Mouse (Mus musculus): ENCODE results near the gene Slc6a17. TPM values are rescaled to one million over a fixed set of nuclear protein-coding genes. Genes with fewer than 3 reads are reported as not detected.

Slc6a17 gene
- 0.63 TPM for polyA plus RNA-seq (2014; fragmentation: Illumina TruSeq; extraction: RNeasy Lipid Tissue Mini Kit (QIAGEN cat#74804); ENCODE audit: low replicate concordance)

DNA sequence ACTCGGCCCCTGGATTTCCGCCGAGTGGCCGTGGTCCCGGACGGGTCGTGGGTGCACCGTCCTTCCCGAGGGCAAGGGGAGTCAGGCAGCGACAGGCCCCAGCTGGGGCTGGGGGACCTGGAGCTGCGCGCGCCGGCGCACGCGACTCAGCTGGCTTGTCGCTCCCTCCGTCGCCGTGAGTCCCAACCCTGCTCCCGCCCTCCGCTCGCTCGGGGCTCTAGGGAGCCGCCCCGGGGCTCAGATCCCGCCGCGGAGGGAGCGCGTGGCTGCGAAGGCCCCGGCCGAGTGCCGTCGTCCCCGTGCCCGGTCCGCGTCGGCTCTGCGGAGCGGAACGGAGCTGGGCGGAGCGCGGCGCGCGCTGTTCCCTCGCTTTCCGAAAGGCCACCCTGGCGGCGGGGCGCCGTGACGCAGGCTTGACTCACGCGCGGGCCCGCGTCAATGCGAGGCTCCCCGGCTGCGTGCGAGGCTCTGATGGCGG lies at the start of gene Slc6a17:
TSS of gene Slc6a17 (minus strand) at position 388 of the 478 bp plus-strand sequence.

GRCm38 (mm10) chr3:107554842-107555241 lies 37.0 kb upstream of the Slc6a17 start, which contains the start of gene Ubl4b:
Gene Ubl4b (minus strand): TSS chr3:107555073.

DNA sequence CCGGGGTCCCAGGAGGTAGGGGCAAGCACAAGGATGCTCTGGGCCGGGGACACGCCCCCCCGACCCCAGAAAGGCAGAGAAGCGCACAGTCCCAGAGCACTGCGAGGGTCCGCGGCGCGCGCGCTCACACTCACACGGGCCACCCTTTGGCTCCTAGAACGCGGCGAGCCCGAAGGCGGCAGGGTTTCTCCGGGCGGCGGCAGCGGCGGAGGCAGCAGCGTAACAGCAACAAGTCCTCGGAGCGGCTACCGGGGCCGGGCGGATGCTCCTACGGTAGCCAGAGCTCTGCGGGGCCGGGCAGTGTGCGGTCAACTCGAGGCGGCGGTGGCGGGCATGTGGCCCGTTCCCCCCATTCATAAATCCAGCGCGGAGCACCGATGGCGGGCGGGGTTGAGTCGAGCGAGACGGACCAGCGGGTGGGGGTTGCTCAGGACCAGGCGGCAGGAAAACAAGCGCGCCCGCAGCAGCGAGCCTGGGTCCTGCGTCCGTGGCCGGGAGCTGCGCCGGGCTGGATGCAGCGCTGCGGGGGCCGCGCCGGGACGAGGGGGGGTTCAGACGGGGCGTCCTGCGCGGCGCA lies 58.5 kb downstream of the Slc6a17 start, which contains the start of gene Kcnc4:
TSS of gene Kcnc4 (minus strand) at position 357 of the 577 bp plus-strand sequence.

Other genes with a start within 250 kb of the Slc6a17 start
- gene Lamtor5, start 239.2 kb downstream of the Slc6a17 start, polyA plus RNA-seq (2014; fragmentation: Illumina TruSeq; extraction: RNeasy Lipid Tissue Mini Kit (QIAGEN cat#74804); ENCODE audit: low replicate concordance) = 113 TPM
- gene Slc16a4, start 226.8 kb downstream of the Slc6a17 start, polyA plus RNA-seq (2014; fragmentation: Illumina TruSeq; extraction: RNeasy Lipid Tissue Mini Kit (QIAGEN cat#74804); ENCODE audit: low replicate concordance) = 0.37 TPM
- 15.1 TPM for gene Rbm15, start 184.3 kb downstream of the Slc6a17 start, polyA plus RNA-seq (2014; fragmentation: Illumina TruSeq; extraction: RNeasy Lipid Tissue Mini Kit (QIAGEN cat#74804); ENCODE audit: low replicate concordance)
- gene Kcnc4, start 58.5 kb downstream of the Slc6a17 start, polyA plus RNA-seq (2014; fragmentation: Illumina TruSeq; extraction: RNeasy Lipid Tissue Mini Kit (QIAGEN cat#74804); ENCODE audit: low replicate concordance) = not detected
- not detected for gene Ubl4b, start 37.1 kb upstream of the Slc6a17 start, polyA plus RNA-seq (2014; fragmentation: Illumina TruSeq; extraction: RNeasy Lipid Tissue Mini Kit (QIAGEN cat#74804); ENCODE audit: low replicate concordance)
- gene Alx3, start 77.0 kb upstream of the Slc6a17 start, polyA plus RNA-seq (2014; fragmentation: Illumina TruSeq; extraction: RNeasy Lipid Tissue Mini Kit (QIAGEN cat#74804); ENCODE audit: low replicate concordance) = not detected
- gene Gm10961, start 113.3 kb upstream of the Slc6a17 start, polyA plus RNA-seq (2014; fragmentation: Illumina TruSeq; extraction: RNeasy Lipid Tissue Mini Kit (QIAGEN cat#74804); ENCODE audit: low replicate concordance) = not detected
- 4.6 TPM for gene Strip1, start 113.7 kb upstream of the Slc6a17 start, polyA plus RNA-seq (2014; fragmentation: Illumina TruSeq; extraction: RNeasy Lipid Tissue Mini Kit (QIAGEN cat#74804); ENCODE audit: low replicate concordance)
- gene Ahcyl1, start 178.5 kb upstream of the Slc6a17 start, polyA plus RNA-seq (2014; fragmentation: Illumina TruSeq; extraction: RNeasy Lipid Tissue Mini Kit (QIAGEN cat#74804); ENCODE audit: low replicate concordance) = 654 TPM
- 7.1 TPM for gene Csf1, start 242.5 kb upstream of the Slc6a17 start, polyA plus RNA-seq (2014; fragmentation: Illumina TruSeq; extraction: RNeasy Lipid Tissue Mini Kit (QIAGEN cat#74804); ENCODE audit: low replicate concordance)